Mouse (Mus musculus): ENCODE data around the gene Dnmbp. TPM values are rescaled to one million over a fixed set of nuclear protein-coding genes. Genes with fewer than 3 reads are reported as not detected.

Dnmbp gene
- polyA plus RNA-seq, 1 experiment from 2014 or later, result 23.8 TPM

GRCm38 (mm10) chr19:43920453-43921300, 19.3 kb downstream of the Dnmbp start:
- H3K9me3 ChIP-seq, result no peaks in the 10 kb centered on the region
- ATAC-seq (ENCODE audit: insufficient number of reproducible peaks, low FRiP score, low TSS enrichment, low read depth), result no peak
- 0 out of 2 replicates have a peak overlapping the region, but pooled peaks have one; percentile 7 for H3K4me3 ChIP-seq
- peaks cover 27% of the 10 kb centered on the region for H3K4me1 ChIP-seq
- H3K36me3 ChIP-seq, result no peaks in the 10 kb centered on the region
- H3K4me2 ChIP-seq, result 0 out of 2 replicates have a peak overlapping the region, but pooled peaks have one; percentile 3
- no peak overlapping the region for H3K27ac ChIP-seq
- no peak overlapping the region for H3K9ac ChIP-seq
- 27% methylated on average over 32 of the region's 32 CpGs for WGBS
- no peaks in the 10 kb centered on the region for H3K27me3 ChIP-seq

GRCm38 (mm10) chr19:43919841-43920240, 20.1 kb downstream of the Dnmbp start:
- H3K4me1 ChIP-seq, result peaks cover 27% of the 10 kb centered on the region
- H3K4me2 ChIP-seq, result no peak overlapping the region
- no peaks in the 10 kb centered on the region for H3K27me3 ChIP-seq
- H3K9me3 ChIP-seq, result no peaks in the 10 kb centered on the region
- H3K27ac ChIP-seq, result no peak overlapping the region
- no peak overlapping the region for H3K4me3 ChIP-seq
- H3K36me3 ChIP-seq, result no peaks in the 10 kb centered on the region
- no peak for ATAC-seq (ENCODE audit: insufficient number of reproducible peaks, low FRiP score, low TSS enrichment, low read depth)
- WGBS, result 85% methylated on average over 4 of the region's 4 CpGs
- H3K9ac ChIP-seq, result no peak overlapping the region

GRCm38 (mm10) chr19:43918834-43919233, 21.2 kb downstream of the Dnmbp start:
- 73% methylated on average over 3 of the region's 3 CpGs for WGBS
- Histone ChIP-seq H3K9me3 (no peaks in the 10 kb centered on the region), H3K4me3 (no peak overlapping the region), H3K9ac (no peak overlapping the region), H3K4me1 (peaks cover 27% of the 10 kb centered on the region), H3K27ac (no peak overlapping the region), H3K27me3 (no peaks in the 10 kb centered on the region), H3K4me2 (no peak overlapping the region), H3K36me3 (no peaks in the 10 kb centered on the region)
- ATAC-seq (ENCODE audit: insufficient number of reproducible peaks, low FRiP score, low TSS enrichment, low read depth), result no peak

- no peak overlapping the region for H3K9ac ChIP-seq
- no peaks in the 10 kb centered on the region for H3K36me3 ChIP-seq
- H3K4me2 ChIP-seq, result no peak overlapping the region
- no peak overlapping the region for H3K4me3 ChIP-seq
- H3K4me1 ChIP-seq, result peaks cover 27% of the 10 kb centered on the region
- H3K27me3 ChIP-seq, result no peaks in the 10 kb centered on the region
- WGBS, result 70% methylated on average over 6 of the region's 6 CpGs
- no peaks in the 10 kb centered on the region for H3K9me3 ChIP-seq
- no peak for ATAC-seq (ENCODE audit: insufficient number of reproducible peaks, low FRiP score, low TSS enrichment, low read depth)
- H3K27ac ChIP-seq, result no peak overlapping the region
Measured at GRCm38 (mm10) chr19:43917763-43918162, 22.2 kb downstream of the Dnmbp start.

GRCm38 (mm10) chr19:43917406-43917691, 22.6 kb downstream of the Dnmbp start:
- ATAC-seq (ENCODE audit: insufficient number of reproducible peaks, low FRiP score, low TSS enrichment, low read depth), result no peak
- WGBS, result 71% methylated on average over 2 of the region's 2 CpGs
- H3K9ac ChIP-seq, result no peak overlapping the region
- no peaks in the 10 kb centered on the region for H3K36me3 ChIP-seq
- H3K9me3 ChIP-seq, result no peaks in the 10 kb centered on the region
- no peaks in the 10 kb centered on the region for H3K27me3 ChIP-seq
- peaks cover 27% of the 10 kb centered on the region for H3K4me1 ChIP-seq
- no peak overlapping the region for H3K4me3 ChIP-seq
- H3K4me2 ChIP-seq, result no peak overlapping the region
- no peak overlapping the region for H3K27ac ChIP-seq

- no peak for ATAC-seq (ENCODE audit: insufficient number of reproducible peaks, low FRiP score, low TSS enrichment, low read depth)
- Histone ChIP-seq H3K4me3 (no peak overlapping the region), H3K27me3 (no peaks in the 10 kb centered on the region), H3K36me3 (peaks cover 4% of the 10 kb centered on the region; the same call in 1 of the 2 replicates), H3K27ac (no peak overlapping the region), H3K9ac (no peak overlapping the region), H3K4me1 (peaks cover 27% of the 10 kb centered on the region), H3K9me3 (no peaks in the 10 kb centered on the region), H3K4me2 (no peak overlapping the region)
- 64% methylated on average over 21 of the region's 21 CpGs for WGBS
Measured at GRCm38 (mm10) chr19:43916586-43917405, 23.2 kb downstream of the Dnmbp start.

GRCm38 (mm10) chr19:43915431-43915830, 24.6 kb downstream of the Dnmbp start:
- Histone ChIP-seq H3K27ac (no peak overlapping the region), H3K4me2 (no peak overlapping the region), H3K27me3 (no peaks in the 10 kb centered on the region), H3K4me1 (peaks cover 20% of the 10 kb centered on the region; the same call in 1 of the 2 replicates), H3K9me3 (no peaks in the 10 kb centered on the region), H3K36me3 (peaks cover 15% of the 10 kb centered on the region), H3K9ac (no peak overlapping the region), H3K4me3 (no peak overlapping the region)
- no peak for ATAC-seq (ENCODE audit: insufficient number of reproducible peaks, low FRiP score, low TSS enrichment, low read depth)
- 65% methylated on average over 9 of the region's 9 CpGs for WGBS

- H3K4me3 ChIP-seq, result no peak overlapping the region
- no peaks in the 10 kb centered on the region for H3K27me3 ChIP-seq
- H3K9ac ChIP-seq, result no peak overlapping the region
- WGBS, result 85% methylated on average over 9 of the region's 9 CpGs
- ATAC-seq (ENCODE audit: insufficient number of reproducible peaks, low FRiP score, low TSS enrichment, low read depth), result no peak
- peaks cover 18% of the 10 kb centered on the region; the same call in 1 of the 2 replicates for H3K4me1 ChIP-seq
- no peak overlapping the region for H3K4me2 ChIP-seq
- H3K27ac ChIP-seq, result no peak overlapping the region
- H3K36me3 ChIP-seq, result peaks cover 19% of the 10 kb centered on the region
- H3K9me3 ChIP-seq, result no peaks in the 10 kb centered on the region
Measured at GRCm38 (mm10) chr19:43914986-43915385, 25.0 kb downstream of the Dnmbp start.

GRCm38 (mm10) chr19:43912775-43913486, 27.1 kb downstream of the Dnmbp start:
- Histone ChIP-seq H3K4me1 (peaks cover 14% of the 10 kb centered on the region; the same call in 1 of the 2 replicates), H3K36me3 (peaks cover 33% of the 10 kb centered on the region), H3K4me3 (no peak overlapping the region), H3K27me3 (no peaks in the 10 kb centered on the region), H3K9me3 (no peaks in the 10 kb centered on the region), H3K4me2 (no peak overlapping the region), H3K27ac (no peak overlapping the region), H3K9ac (no peak overlapping the region)
- ATAC-seq (ENCODE audit: insufficient number of reproducible peaks, low FRiP score, low TSS enrichment, low read depth), result no peak
- 79% methylated on average over 4 of the region's 4 CpGs for WGBS

GRCm38 (mm10) chr19:43906492-43906891, 33.5 kb downstream of the Dnmbp start:
- H3K4me1 ChIP-seq, result no peaks in the 10 kb centered on the region
- no peak overlapping the region for H3K4me2 ChIP-seq
- H3K9me3 ChIP-seq, result no peaks in the 10 kb centered on the region
- no peak overlapping the region for H3K9ac ChIP-seq
- WGBS, result 84% methylated on average over 7 of the region's 7 CpGs
- no peak overlapping the region for H3K27ac ChIP-seq
- peaks cover 48% of the 10 kb centered on the region for H3K36me3 ChIP-seq
- ATAC-seq (ENCODE audit: insufficient number of reproducible peaks, low FRiP score, low TSS enrichment, low read depth), result no peak
- no peaks in the 10 kb centered on the region for H3K27me3 ChIP-seq
- no peak overlapping the region for H3K4me3 ChIP-seq

- no peak for ATAC-seq (ENCODE audit: insufficient number of reproducible peaks, low FRiP score, low TSS enrichment, low read depth)
- Histone ChIP-seq H3K4me2 (no peak overlapping the region), H3K9ac (no peak overlapping the region), H3K9me3 (no peaks in the 10 kb centered on the region), H3K4me1 (no peaks in the 10 kb centered on the region), H3K27me3 (no peaks in the 10 kb centered on the region), H3K36me3 (peaks cover 48% of the 10 kb centered on the region), H3K4me3 (no peak overlapping the region), H3K27ac (no peak overlapping the region)
- 36% methylated on average over 5 of the region's 5 CpGs for whole genome bisulfite sequencing
Measured at GRCm38 (mm10) chr19:43905985-43906384, 34.0 kb downstream of the Dnmbp start.
